Comparison of ENCODE assay signal across 10 mouse cellular contexts in genomic region chr6:13836967-13837570, GRCm38 (mm10). TPM values are rescaled to one million over a fixed set of nuclear protein-coding genes. Genes with fewer than 3 reads are reported as not detected.
DNase-seq lines count a peak whose midpoint lies in the region; ATAC-seq and TF ChIP-seq lines count a peak whose summit lies in the region.
"Had no signal": no experiment of that assay in that cellular context is flagged by ENCODE, and none has a peak within 500 bp of the region (broad histone marks: within the 10 kb centered on the region; RNA-seq: fewer than 3 reads in every experiment).

No protein-coding gene starts in this region.

- no peak overlapping the region for H3K4me3 ChIP-seq in heart, embryonic 16.5 days (ENCODE audit: low read length)
- H3K4me3 ChIP-seq in heart, adult 2 months, result no peak overlapping the region
- H3K4me3 ChIP-seq in forebrain, embryonic 11.5 days (ENCODE audit: low read depth, low read length), result peak overlapping the region; percentile 57; the same call in 1 of the 2 replicates
- peak overlapping the region; percentile 51 for H3K4me3 ChIP-seq in midbrain, embryonic 11.5 days (ENCODE audit: low read depth, low read length)

- H3K4me1 ChIP-seq in heart, embryonic 16.5 days (ENCODE audit: control insufficient read depth, insufficient read depth, low read length), result peaks cover 3% of the 10 kb centered on the region; the same call in 1 of the 2 replicates
- H3K4me1 ChIP-seq in heart, adult 2 months (ENCODE audit: control insufficient read depth, insufficient read depth, low read length), result no peaks in the 10 kb centered on the region; the same call in 1 of the 2 replicates
- H3K4me1 ChIP-seq in forebrain, embryonic 11.5 days (replicated peaks; ENCODE audit: control insufficient read depth, insufficient read depth, low read length), result no peaks in the 10 kb centered on the region
- peaks cover 12% of the 10 kb centered on the region; the same call in 1 of the 2 replicates for H3K4me1 ChIP-seq in midbrain, embryonic 11.5 days (ENCODE audit: control insufficient read depth, insufficient read depth, low read length)

- DNase-seq in heart, adult 2 months, result no peak
- DNase-seq in brain, adult 2 months (ENCODE audit: low read depth, low spot score), result peak; percentile 48
- no peak for DNase-seq in forebrain, embryonic 11.5 days (ENCODE audit: low spot score)
- DNase-seq in midbrain, embryonic 11.5 days (ENCODE audit: low spot score, missing footprints), result peak; percentile 80
- no peak for DNase-seq in testis, postnatal 10 days (ENCODE audit: low spot score)
- DNase-seq in thymus, postnatal 10 days (ENCODE audit: low spot score in 2 of 2), result no peak
- no peak for DNase-seq in adrenal gland, postnatal 25 days
- DNase-seq: gastrocnemius, postnatal 14 days had no signal

- no peak for TF ChIP-seq POLR2A in heart, adult 2 months (IDR thresholded peaks at IDR 0.05; ENCODE audit: insufficient read depth, low read depth, low read length)

- 0 out of 2 replicates have a peak overlapping the region, but pooled peaks have one; percentile 75 for H3K4me2 ChIP-seq in heart, embryonic 16.5 days (ENCODE audit: low read depth, low read length)
- peak overlapping the region; percentile 82 for H3K4me2 ChIP-seq in forebrain, embryonic 11.5 days (ENCODE audit: low read depth, low read length, severe bottlenecking)
- peak overlapping the region; percentile 82 for H3K4me2 ChIP-seq in midbrain, embryonic 11.5 days

- H3K9me3 ChIP-seq in heart, embryonic 16.5 days (replicated peaks; ENCODE audit: control insufficient read depth, low read length), result no peaks in the 10 kb centered on the region
- H3K9me3 ChIP-seq in forebrain, embryonic 11.5 days (ENCODE audit: control insufficient read depth, low read length), result no peaks in the 10 kb centered on the region
- no peaks in the 10 kb centered on the region for H3K9me3 ChIP-seq in midbrain, embryonic 11.5 days (ENCODE audit: control insufficient read depth, low read length)
- H3K9me3 ChIP-seq: G1E had no signal

- TF ChIP-seq CTCF in heart, adult 2 months (IDR thresholded peaks at IDR 0.05), result no peak

- intact Hi-C loops in heart, adult 2 months (cut with DNase I), result no loop called here

- H3K36me3 ChIP-seq in heart, embryonic 16.5 days (ENCODE audit: control insufficient read depth, insufficient read depth), result no peaks in the 10 kb centered on the region
- H3K36me3 ChIP-seq in heart, adult 2 months (ENCODE audit: control insufficient read depth, insufficient read depth, low read length), result no peaks in the 10 kb centered on the region
- H3K36me3 ChIP-seq in forebrain, embryonic 11.5 days (ENCODE audit: control insufficient read depth, insufficient read depth, low read length), result no peaks in the 10 kb centered on the region
- H3K36me3 ChIP-seq in midbrain, embryonic 11.5 days (ENCODE audit: control insufficient read depth, insufficient read depth, low read length), result no peaks in the 10 kb centered on the region
- H3K36me3 ChIP-seq: G1E had no signal

- H3K27me3 ChIP-seq in heart, embryonic 16.5 days (ENCODE audit: control insufficient read depth, insufficient read depth, low read length), result no peaks in the 10 kb centered on the region
- no peaks in the 10 kb centered on the region for H3K27me3 ChIP-seq in heart, adult 2 months (ENCODE audit: control insufficient read depth, insufficient read depth, low read length)
- H3K27me3 ChIP-seq in forebrain, embryonic 11.5 days (ENCODE audit: control insufficient read depth, insufficient read depth, low read length), result no peaks in the 10 kb centered on the region
- H3K27me3 ChIP-seq in midbrain, embryonic 11.5 days (ENCODE audit: control insufficient read depth, insufficient read depth, low read length), result no peaks in the 10 kb centered on the region

- 69% methylated on average over 3 of the region's 3 CpGs for WGBS in heart, embryonic 16.5 days
- 65% methylated on average over 3 of the region's 3 CpGs for WGBS in heart, adult 2 months
- WGBS in forebrain, embryonic 11.5 days, result 78% methylated on average over 3 of the region's 3 CpGs
- 77% methylated on average over 3 of the region's 3 CpGs for WGBS in midbrain, embryonic 11.5 days

- no peak overlapping the region for H3K27ac ChIP-seq in heart, embryonic 16.5 days (ENCODE audit: low read length)
- no peak overlapping the region for H3K27ac ChIP-seq in heart, adult 2 months
- H3K27ac ChIP-seq in forebrain, embryonic 11.5 days (ENCODE audit: low read depth, low read length), result no peak overlapping the region
- H3K27ac ChIP-seq in midbrain, embryonic 11.5 days (ENCODE audit: low read depth, low read length), result no peak overlapping the region

- no peaks in the 10 kb centered on the region for H3K79me2 ChIP-seq in heart, adult 2 months (replicated peaks; ENCODE audit: control insufficient read depth, insufficient read depth, low read length)

- no peak for TF ChIP-seq EP300 in heart, adult 2 months (IDR thresholded peaks at IDR 0.05; ENCODE audit: insufficient read depth, low read depth, low read length)

- no peak overlapping the region for H3K9ac ChIP-seq in heart, embryonic 16.5 days (ENCODE audit: low read length)
- H3K9ac ChIP-seq in heart, adult 2 months (ENCODE audit: low read depth, low read length), result no peak overlapping the region
- peak overlapping the region; percentile 87; the same call in 1 of the 2 replicates for H3K9ac ChIP-seq in forebrain, embryonic 11.5 days (ENCODE audit: low read length)
- peak overlapping the region; percentile 90 for H3K9ac ChIP-seq in midbrain, embryonic 11.5 days (ENCODE audit: low read length)

- no peak for ATAC-seq in heart, embryonic 16.5 days (replicated peaks; ENCODE audit: extremely low read depth, insufficient read depth, low FRiP score)
- no peak for ATAC-seq in forebrain, embryonic 11.5 days (replicated peaks; ENCODE audit: low FRiP score)
- ATAC-seq in midbrain, embryonic 11.5 days (ENCODE audit: low FRiP score), result no peak

RNA-seq across cellular contexts. Expression of gene Gpr85, which starts 2.7 kb away (rescaled TPM):
- polyA plus RNA-seq in heart, embryonic 16.5 days (2015; fragmentation: Nextera tagmentation; extraction: Ambion mirVana), result 2.0 and 2.2 TPM in 2 replicates
- under 1 TPM; 0.11 to 0.18 TPM for total RNA-seq in heart, adult 2 months (2021)
- 0.18 and 0.41 TPM in 2 replicates for polyA plus RNA-seq in heart, adult 2 months (2012; rRNA removed)
- 13.3 and 16.4 TPM in 2 replicates for polyA plus RNA-seq in forebrain, embryonic 11.5 days (2014; fragmentation: Nextera tagmentation; extraction: Ambion mirVana)
- polyA plus RNA-seq in midbrain, embryonic 11.5 days (2014; fragmentation: Nextera tagmentation; extraction: Ambion mirVana), result 26.5 and 28.0 TPM in 2 replicates
- total RNA-seq in adrenal gland, postnatal 25 days (2021), result 0.95 and 1.6 TPM in 2 replicates
- polyA plus RNA-seq: G1E had no signal

RNA-seq across cellular contexts. Expression of gene 2610001J05Rik, which starts 34.2 kb away (rescaled TPM):
- polyA plus RNA-seq in heart, embryonic 16.5 days (2015; fragmentation: Nextera tagmentation; extraction: Ambion mirVana), result 110 and 120 TPM in 2 replicates
- 10 to 100 TPM; 40.5 to 45.9 TPM for total RNA-seq in heart, adult 2 months (2021)
- 36.5 and 83.3 TPM in 2 replicates for polyA plus RNA-seq in heart, adult 2 months (2012; rRNA removed)
- 80.8 and 87.1 TPM in 2 replicates for polyA plus RNA-seq in forebrain, embryonic 11.5 days (2014; fragmentation: Nextera tagmentation; extraction: Ambion mirVana)
- polyA plus RNA-seq in midbrain, embryonic 11.5 days (2014; fragmentation: Nextera tagmentation; extraction: Ambion mirVana), result 96.1 and 97.6 TPM in 2 replicates
- 43.1 and 46.1 TPM in 2 replicates for total RNA-seq in adrenal gland, postnatal 25 days (2021)

Comparison
In these comparisons a context has a peak if more than half of its experiments do, and no peak if none do; other contexts are left out.
1. H3K4me3 ChIP-seq: peak in forebrain, embryonic 11.5 days (single experiment) and midbrain, embryonic 11.5 days (single experiment); none in heart, embryonic 16.5 days (single experiment) and heart, adult 2 months (single experiment).
2. H3K9ac ChIP-seq: peak in forebrain, embryonic 11.5 days (single experiment) and midbrain, embryonic 11.5 days (single experiment); none in heart, embryonic 16.5 days (single experiment) and heart, adult 2 months (single experiment).
3. DNase-seq: peak in brain, adult 2 months (single experiment) and midbrain, embryonic 11.5 days (single experiment); none in heart, adult 2 months (0 of 2), forebrain, embryonic 11.5 days (single experiment), testis, postnatal 10 days (single experiment), thymus, postnatal 10 days (0 of 2) and adrenal gland, postnatal 25 days (single experiment).
4. Peak in every context shown above with its lines, with median percentiles within 50 percentile points of each other: H3K4me2 ChIP-seq.